In genomic region chr14:11529591-11529990, GRCm38 (mm10) we compare ENCODE assay signal across 21 mouse cellular contexts.
A peak's percentile ranks its signal among the peaks of the same experiment; 100 is the strongest.
DNase-seq lines count a peak whose midpoint lies in the region; ATAC-seq lines count a peak whose summit lies in the region.
"Had no signal": no experiment of that assay in that cellular context is flagged by ENCODE, and none has a peak within 500 bp of the region (broad histone marks: within the 10 kb centered on the region; RNA-seq: fewer than 3 reads in every experiment).

No protein-coding gene starts in this region.

- peak; percentile 94 for ATAC-seq in frontal cortex, adult (ENCODE audit: low TSS enrichment)
- ATAC-seq: activated CD4-positive, CD25-positive, alpha-beta regulatory T cell, adult 4 months; CD4-positive, CD25-positive, alpha-beta regulatory T cell, adult 4 months; forebrain, embryonic 14.5 days; forebrain, postnatal 0 days; Patski had no signal

- DNase-seq in frontal cortex, postnatal 25 days (ENCODE audit: low spot score in 2 of 2): no peak
- DNase-seq in right cerebral cortex, adult 18-20 months: peak; percentile 8
- no peak for DNase-seq in right cerebral cortex, postnatal 14 days
- no peak for DNase-seq in layer of hippocampus, adult 9-10 months (ENCODE audit: low spot score)
- DNase-seq: adrenal gland, adult 8-10 months; adrenal gland, postnatal 14 days; adrenal gland, postnatal 36 days; B cell, adult 2 months; cerebellum, adult 11 months; cerebellum, adult 18-20 months; cerebellum, adult 8-10 months; cerebellum, adult 9-11 months; cerebellum, postnatal 14 days; cerebellum, postnatal 36 days; embryo, embryonic 11 days; forebrain, postnatal 0 days had no signal
